Mouse (Mus musculus) midbrain, embryonic 10.5 days (tissue): ENCODE measurements around the gene Pld5. TPM values are rescaled to one million over a fixed set of nuclear protein-coding genes. Genes with fewer than 3 reads are reported as not detected.

ENCODE experiments used
- DNase-seq: peaks from one replicate; pipeline ENCODE4 v3.0.0-alpha.2; 2017; ENCODE audit warnings: low spot score
- H3K27ac ChIP-seq: fragments of 300-500 bp; sonication (generic); replicated peaks from 2 replicates; pipeline ENCODE4 v1.5.1; 2016; ENCODE audit warnings: mild to moderate bottlenecking
- H3K27me3 ChIP-seq: fragments of 300-500 bp; sonication (generic); 2 replicates; pipeline ENCODE4 v1.6.1; 2016; ENCODE audit warnings: low read depth, mild to moderate bottlenecking; ENCODE audit not compliant: poor library complexity, severe bottlenecking
- H3K36me3 ChIP-seq: fragments of 300-500 bp; sonication (generic); 2 replicates; pipeline ENCODE4 v1.6.1; 2016; ENCODE audit warnings: mild to moderate bottlenecking, moderate library complexity
- H3K4me1 ChIP-seq: fragments of 300-500 bp; sonication (generic); 2 replicates; pipeline ENCODE4 v1.6.1; 2016
- H3K4me3 ChIP-seq: fragments of 300-500 bp; sonication (generic); 2 replicates; pipeline ENCODE4 v1.5.1; 2016; ENCODE audit warnings: mild to moderate bottlenecking, moderate library complexity
- H3K9me3 ChIP-seq: fragments of 300-500 bp; sonication (generic); replicated peaks from 2 replicates; pipeline ENCODE4 v1.6.1; 2016; ENCODE audit warnings: mild to moderate bottlenecking
- WGBS: fragments of 180-500 bp; shearing (Covaris S2); methylation state at CpG from one replicate; pipeline ENCODE4 v1.1.7; 2016; 5-methylcytosine and 5-hydroxymethylcytosine counted together
- polyA plus RNA-seq: library from polyadenylated mRNA; unstranded; fragments of >200 nt; fragmentation: Nextera tagmentation; extraction: Ambion mirVana; gene quantifications from 2 replicates; pipeline ENCODE4 v1.2.1, GENCODE M21; 2016

Gene Pld5
- polyA plus RNA-seq, 1 experiment from 2014 or later, result 0.84 TPM

DNA sequence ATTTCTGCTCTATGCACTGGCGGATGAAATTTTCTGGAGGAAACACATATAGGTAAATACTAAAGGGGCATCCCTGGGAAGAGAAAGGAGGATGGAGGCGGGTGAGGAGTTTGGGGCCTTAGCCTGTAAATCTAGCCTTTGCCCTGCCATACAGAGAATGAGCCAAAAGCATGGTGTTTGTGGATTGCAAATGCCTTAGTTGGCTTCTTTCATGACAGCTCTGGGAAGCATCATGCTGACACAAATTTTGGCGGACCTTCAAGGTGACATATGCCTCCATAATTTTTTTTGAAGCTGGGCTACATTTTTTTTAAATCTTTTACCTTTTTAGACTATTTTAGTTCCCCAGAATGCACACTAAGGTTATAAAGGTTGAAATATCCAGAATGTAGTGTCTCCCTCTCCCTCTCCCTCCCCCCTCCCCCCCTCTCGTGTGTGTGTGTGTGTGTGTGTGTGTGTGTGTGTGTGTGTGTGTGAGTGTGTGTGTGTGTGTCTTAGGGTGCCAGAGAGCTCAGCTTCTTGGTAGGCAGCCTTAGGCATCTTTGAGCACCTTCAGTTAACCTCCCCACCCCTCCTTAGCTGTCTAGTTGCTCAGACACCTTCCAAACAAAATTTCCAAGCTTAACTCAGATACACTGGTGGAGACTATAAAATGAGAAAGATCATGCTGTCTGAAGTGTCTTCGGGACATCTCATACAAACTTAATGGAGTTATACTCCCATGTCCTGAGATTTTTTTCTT lies 307.9 kb downstream of the Pld5 start:
- DNase-seq, result no peak
- H3K36me3 ChIP-seq, result no peaks in the 10 kb centered on the region
- H3K4me3 ChIP-seq, result no peak overlapping the region
- H3K9me3 ChIP-seq, result no peaks in the 10 kb centered on the region
- 89% methylated on average over 5 of the region's 5 CpGs for WGBS
- H3K27ac ChIP-seq, result no peak overlapping the region
- no peaks in the 10 kb centered on the region for H3K4me1 ChIP-seq
- H3K27me3 ChIP-seq, result no peaks in the 10 kb centered on the region

DNA sequence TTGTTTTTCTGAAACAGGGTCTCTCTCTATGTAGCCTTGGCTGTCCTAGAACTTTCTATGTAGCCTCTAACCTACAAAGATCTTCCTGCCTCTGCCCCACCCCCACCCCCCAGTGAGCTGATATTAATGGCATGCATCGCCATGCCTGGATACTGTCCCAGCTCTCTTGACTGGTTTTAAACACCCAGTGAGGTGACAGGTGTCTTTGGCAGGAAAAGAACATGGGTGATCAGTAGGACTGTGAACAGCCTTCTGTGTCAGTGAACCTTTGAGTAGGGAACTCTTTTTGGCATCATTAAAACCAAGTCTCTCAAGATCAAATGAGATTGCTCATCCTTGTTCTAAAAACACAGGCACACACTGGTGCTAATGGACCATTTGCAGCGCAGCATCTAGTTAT lies 313.3 kb downstream of the Pld5 start:
- no peak overlapping the region for H3K4me3 ChIP-seq
- WGBS, result 93% methylated on average over 2 of the region's 2 CpGs
- no peaks in the 10 kb centered on the region for H3K27me3 ChIP-seq
- no peaks in the 10 kb centered on the region for H3K4me1 ChIP-seq
- no peaks in the 10 kb centered on the region for H3K36me3 ChIP-seq
- no peaks in the 10 kb centered on the region for H3K9me3 ChIP-seq
- no peak overlapping the region for H3K27ac ChIP-seq
- DNase-seq, result no peak

DNA sequence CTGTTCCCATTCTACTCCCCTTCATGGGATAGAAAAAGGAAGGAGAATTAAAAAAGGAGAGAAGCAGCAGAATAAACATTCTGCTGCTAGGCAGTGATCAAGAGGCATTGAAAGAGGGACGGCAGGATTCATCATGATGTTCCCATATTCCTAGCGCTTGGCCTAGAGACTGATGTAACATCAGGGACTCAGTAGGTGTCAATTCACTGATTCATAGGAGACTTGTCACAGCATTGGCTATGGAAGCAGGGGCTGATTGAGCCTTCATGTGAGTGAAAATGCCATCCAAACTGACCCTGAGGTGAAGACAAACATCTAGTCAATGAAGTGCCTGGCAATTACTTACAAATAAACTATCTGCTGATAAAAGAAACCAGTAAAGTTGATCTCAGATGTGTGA lies 324.3 kb downstream of the Pld5 start:
- H3K4me1 ChIP-seq, result no peaks in the 10 kb centered on the region
- 84% methylated on average over 2 of the region's 2 CpGs for WGBS
- DNase-seq, result no peak
- no peak overlapping the region for H3K4me3 ChIP-seq
- no peak overlapping the region for H3K27ac ChIP-seq
- H3K9me3 ChIP-seq, result no peaks in the 10 kb centered on the region
- H3K27me3 ChIP-seq, result no peaks in the 10 kb centered on the region
- H3K36me3 ChIP-seq, result no peaks in the 10 kb centered on the region

DNA sequence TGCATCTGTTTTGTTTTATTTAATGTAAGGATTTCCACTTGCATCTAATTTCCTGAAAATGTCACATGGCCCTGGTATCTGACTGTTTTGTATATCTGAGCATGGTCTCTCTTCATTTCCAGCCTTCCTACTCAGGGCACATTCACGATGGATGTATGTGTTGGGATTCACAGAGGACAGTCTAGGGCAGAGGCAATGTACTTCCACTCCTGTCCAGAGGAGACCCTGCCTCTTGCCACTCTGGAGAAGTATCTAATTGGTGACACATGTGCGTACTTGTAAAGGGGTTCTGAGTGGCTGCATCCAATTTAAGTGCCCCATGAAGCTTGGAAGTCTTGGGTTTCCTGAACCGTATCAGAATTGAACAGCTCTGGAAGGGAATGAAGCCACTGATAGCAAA lies 324.7 kb downstream of the Pld5 start:
- Histone ChIP-seq H3K9me3 (no peaks in the 10 kb centered on the region), H3K4me3 (no peak overlapping the region), H3K27me3 (no peaks in the 10 kb centered on the region), H3K27ac (no peak overlapping the region), H3K4me1 (no peaks in the 10 kb centered on the region), H3K36me3 (no peaks in the 10 kb centered on the region)
- no peak for DNase-seq
- WGBS, result 79% methylated on average over 3 of the region's 3 CpGs

DNA sequence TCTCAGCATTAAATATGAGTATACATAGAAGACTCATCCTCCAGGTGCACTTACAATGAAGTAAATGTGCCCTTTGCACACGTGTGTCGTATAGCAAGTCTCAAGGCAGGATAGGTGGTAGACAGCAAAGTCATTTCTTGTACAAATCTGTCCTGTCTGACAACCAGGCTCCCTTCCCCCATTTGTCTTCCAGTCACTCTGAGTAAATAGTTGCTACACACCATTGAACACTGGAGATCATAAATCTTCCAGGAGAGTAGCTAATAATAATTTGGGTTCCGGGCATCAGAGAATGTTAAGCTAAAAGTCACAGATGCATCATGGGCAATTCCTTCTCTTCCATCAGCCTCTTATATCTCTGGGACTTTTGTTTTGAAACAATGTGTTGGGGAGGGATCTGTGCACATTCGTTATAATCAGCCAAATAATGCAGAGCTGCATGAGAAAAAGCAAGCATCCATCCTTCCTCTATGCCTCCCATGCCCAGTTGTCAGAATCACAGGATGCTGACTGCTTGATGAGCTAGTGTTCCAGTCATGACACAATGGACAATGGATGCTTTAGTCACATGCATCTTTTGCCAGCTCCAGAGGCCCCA lies 328.3 kb downstream of the Pld5 start:
- no peaks in the 10 kb centered on the region for H3K9me3 ChIP-seq
- no peaks in the 10 kb centered on the region for H3K27me3 ChIP-seq
- no peak overlapping the region for H3K27ac ChIP-seq
- H3K36me3 ChIP-seq, result no peaks in the 10 kb centered on the region
- DNase-seq, result no peak
- H3K4me1 ChIP-seq, result no peaks in the 10 kb centered on the region
- 92% methylated on average over 4 of the region's 4 CpGs for WGBS
- no peak overlapping the region for H3K4me3 ChIP-seq

DNA sequence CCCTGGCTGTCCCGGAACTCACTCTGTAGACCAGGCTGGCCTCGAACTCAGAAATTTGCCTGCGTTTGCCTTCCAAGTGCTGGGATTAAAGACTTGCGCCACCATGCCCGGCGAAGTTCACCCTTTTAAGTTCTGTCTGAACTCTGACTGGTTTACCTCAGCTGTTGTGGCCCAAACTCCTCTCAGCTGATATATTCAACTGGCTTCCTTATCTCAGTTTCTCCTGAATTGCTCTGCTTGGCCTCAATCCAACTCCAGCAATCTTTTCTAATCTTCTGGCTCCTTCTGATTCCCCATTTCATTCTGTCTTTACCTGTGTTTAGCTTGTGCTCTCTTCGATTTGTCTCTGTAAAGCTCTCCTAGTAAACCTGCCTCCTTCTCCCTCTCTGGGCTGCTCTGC lies 331.9 kb downstream of the Pld5 start:
- Histone ChIP-seq H3K36me3 (no peaks in the 10 kb centered on the region), H3K4me1 (no peaks in the 10 kb centered on the region), H3K27me3 (no peaks in the 10 kb centered on the region), H3K27ac (no peak overlapping the region), H3K4me3 (no peak overlapping the region), H3K9me3 (no peaks in the 10 kb centered on the region)
- no peak for DNase-seq
- 94% methylated on average over 7 of the region's 7 CpGs for WGBS

DNA sequence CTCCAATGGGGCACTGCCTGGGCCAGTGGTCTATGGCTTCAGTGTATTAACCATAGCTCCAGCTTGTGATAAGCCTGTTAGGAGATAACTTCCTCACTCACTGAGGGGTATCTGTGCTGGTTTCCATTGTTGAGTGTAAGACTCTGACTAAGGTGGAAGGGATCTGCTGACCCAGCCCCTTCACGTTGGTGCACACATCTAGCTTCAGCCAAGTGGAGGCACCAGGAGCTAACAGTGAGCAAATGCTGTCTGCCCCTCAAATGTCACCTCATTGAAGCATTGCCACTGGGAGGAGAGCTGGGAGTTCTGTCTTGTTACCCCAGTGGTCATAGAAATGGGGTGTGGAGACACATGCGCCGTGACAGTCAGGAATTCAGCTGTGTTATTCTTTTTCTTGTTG lies 336.4 kb downstream of the Pld5 start:
- no peaks in the 10 kb centered on the region for H3K36me3 ChIP-seq
- H3K27me3 ChIP-seq, result no peaks in the 10 kb centered on the region
- WGBS, result 90% methylated on average over 3 of the region's 3 CpGs
- H3K27ac ChIP-seq, result no peak overlapping the region
- H3K4me3 ChIP-seq, result no peak overlapping the region
- no peaks in the 10 kb centered on the region for H3K4me1 ChIP-seq
- no peak for DNase-seq
- no peaks in the 10 kb centered on the region for H3K9me3 ChIP-seq

DNA sequence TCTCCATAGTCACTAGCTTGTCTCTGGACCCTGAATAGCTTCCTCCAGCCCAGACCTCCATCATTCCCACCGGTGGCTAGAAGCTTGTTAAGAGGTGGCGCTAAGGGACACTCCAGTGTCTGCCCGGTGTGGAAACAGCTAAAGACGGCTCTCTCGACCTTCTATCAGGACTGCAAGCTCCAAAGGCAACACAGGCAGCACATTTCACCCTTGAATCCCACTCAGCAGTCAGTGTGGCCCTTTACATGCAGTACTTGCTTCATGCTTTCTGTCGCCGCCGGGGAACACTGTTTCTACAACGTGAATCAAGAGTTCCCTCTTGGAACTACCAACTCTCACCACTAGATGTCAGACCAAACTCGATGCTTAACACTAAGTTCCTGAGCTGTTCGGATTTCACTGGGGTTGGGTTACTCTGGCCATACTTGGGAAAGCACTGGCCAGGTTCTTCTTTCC lies 338.8 kb downstream of the Pld5 start:
- 11% methylated on average over 11 of the region's 11 CpGs for WGBS
- Histone ChIP-seq H3K27me3 (no peaks in the 10 kb centered on the region), H3K36me3 (no peaks in the 10 kb centered on the region), H3K9me3 (no peaks in the 10 kb centered on the region), H3K27ac (no peak overlapping the region), H3K4me3 (peak overlapping the region; percentile 35), H3K4me1 (no peaks in the 10 kb centered on the region)
- peak; percentile 67 for DNase-seq

DNA sequence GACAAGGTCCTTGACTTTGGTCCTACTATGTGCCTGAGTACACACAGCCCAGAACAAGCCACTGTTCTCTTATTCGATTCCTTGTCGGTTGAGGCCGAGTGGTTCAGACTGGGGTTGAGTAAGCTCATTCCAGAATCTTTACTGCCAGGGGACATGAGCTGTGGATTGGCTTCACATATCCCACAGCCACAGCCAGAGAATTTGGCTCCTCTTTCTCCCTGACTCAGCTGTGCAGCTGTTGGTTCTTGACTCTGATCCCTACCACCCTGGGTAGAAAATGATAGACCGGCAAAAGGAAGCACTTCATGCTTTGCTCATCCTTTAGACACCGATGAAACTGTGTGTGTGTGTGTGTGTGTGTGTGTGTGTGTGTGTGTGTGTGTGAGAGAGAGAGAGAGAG lies 343.7 kb downstream of the Pld5 start:
- no peaks in the 10 kb centered on the region for H3K36me3 ChIP-seq
- H3K27ac ChIP-seq, result no peak overlapping the region
- 94% methylated on average over 5 of the region's 5 CpGs for WGBS
- no peak for DNase-seq
- no peaks in the 10 kb centered on the region for H3K27me3 ChIP-seq
- no peaks in the 10 kb centered on the region for H3K4me1 ChIP-seq
- H3K4me3 ChIP-seq, result no peak overlapping the region
- H3K9me3 ChIP-seq, result no peaks in the 10 kb centered on the region

DNA sequence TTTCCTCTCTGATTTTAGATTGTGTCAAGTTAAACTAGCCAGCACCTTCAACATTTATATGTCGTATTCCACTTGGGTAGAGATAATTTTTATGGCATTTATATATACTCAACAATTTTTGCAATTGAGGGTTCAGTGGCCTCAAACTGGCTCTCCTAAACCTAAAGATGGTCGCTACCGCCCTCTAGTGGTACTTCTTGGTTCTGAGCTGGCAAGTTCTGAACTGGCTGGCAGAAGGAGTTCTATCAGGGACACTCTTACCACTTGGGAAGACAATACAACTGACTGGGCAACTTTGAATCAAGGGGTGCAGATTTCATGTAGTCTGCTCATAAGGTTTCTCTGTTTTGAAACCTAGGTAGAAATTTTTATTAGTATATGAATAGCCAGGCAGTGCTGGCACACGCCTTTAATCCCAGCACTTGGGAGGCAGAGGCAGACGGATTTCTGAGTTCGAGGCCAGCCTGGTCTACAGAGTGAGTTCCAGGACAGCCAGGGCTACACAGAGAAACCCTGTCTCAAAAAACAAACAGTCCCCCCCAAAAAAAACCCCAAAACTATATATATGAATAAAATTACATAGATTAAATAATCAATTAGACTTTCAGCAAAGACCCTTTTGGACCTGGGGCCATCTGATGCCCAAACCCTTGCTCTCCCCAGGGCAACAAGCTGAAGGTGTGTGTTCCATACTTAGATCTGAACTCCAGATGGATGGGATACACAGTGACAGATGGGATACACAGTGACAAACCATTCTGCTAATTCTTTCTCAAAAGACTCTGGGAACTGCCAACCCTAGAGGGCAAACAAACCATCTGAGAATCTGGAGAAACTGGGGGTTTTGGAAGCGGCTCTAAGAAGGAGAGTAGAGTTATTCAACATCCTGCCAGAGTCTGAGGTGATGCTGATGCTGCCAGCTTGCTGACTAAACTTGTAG lies 351.0 kb downstream of the Pld5 start:
- 53% methylated on average over 7 of the region's 7 CpGs for WGBS
- no peak overlapping the region for H3K4me3 ChIP-seq
- H3K27ac ChIP-seq, result no peak overlapping the region
- H3K27me3 ChIP-seq, result no peaks in the 10 kb centered on the region
- no peaks in the 10 kb centered on the region for H3K36me3 ChIP-seq
- no peaks in the 10 kb centered on the region for H3K4me1 ChIP-seq
- DNase-seq, result peak; percentile 52
- H3K9me3 ChIP-seq, result no peaks in the 10 kb centered on the region

DNA sequence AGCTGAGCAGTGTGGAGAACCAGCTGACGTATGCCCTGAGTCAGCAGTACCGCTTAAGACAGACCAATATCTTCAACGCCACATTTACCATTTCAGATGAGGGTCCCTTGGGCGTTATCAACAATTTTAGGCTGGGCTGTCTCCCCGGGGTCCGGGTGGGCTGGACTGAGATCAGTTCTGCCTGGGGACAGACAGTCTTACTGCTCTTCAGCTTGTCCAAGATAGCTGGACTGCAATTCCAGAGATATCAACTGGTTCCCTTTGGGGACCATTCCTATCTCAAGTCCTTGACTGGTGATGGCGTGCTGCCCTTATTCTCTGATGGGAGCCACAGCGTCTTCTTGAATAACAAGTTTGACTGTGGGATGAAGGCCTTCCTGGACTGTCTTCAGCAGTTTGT lies 354.0 kb downstream of the Pld5 start:
- no peaks in the 10 kb centered on the region for H3K9me3 ChIP-seq
- H3K27ac ChIP-seq, result no peak overlapping the region
- no peak overlapping the region for H3K4me3 ChIP-seq
- no peak for DNase-seq
- no peaks in the 10 kb centered on the region for H3K4me1 ChIP-seq
- no peaks in the 10 kb centered on the region for H3K36me3 ChIP-seq
- H3K27me3 ChIP-seq, result no peaks in the 10 kb centered on the region
- 91% methylated on average over 8 of the region's 8 CpGs for WGBS

DNA sequence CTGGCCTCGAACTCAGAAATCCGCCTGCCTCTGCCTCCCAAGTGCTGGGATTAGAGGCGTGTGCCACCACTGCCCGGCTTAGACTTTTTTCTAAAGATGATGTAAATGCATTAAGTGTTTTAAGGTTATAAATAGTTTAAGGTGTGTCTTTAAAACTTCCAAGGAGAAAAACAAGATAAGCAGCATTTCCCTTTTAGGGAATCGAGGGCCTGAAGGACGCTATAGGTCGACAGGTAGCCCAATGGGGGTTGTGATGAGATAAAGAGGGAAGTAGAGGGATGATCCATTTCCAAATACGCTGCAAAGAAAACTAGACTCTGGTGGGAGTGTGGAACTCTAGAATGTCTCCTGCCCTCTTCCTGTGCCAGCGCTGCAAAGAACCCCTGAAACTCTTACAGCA lies 355.1 kb downstream of the Pld5 start, which contains the start of gene Gm38100:
TSS of gene Gm38100 (plus strand) at position 301 of the 400 bp plus-strand sequence.
- H3K9me3 ChIP-seq, result no peaks in the 10 kb centered on the region
- 90% methylated on average over 9 of the region's 9 CpGs for WGBS
- H3K27me3 ChIP-seq, result no peaks in the 10 kb centered on the region
- H3K4me1 ChIP-seq, result no peaks in the 10 kb centered on the region
- no peak within 1 kb of the TSS for H3K4me3 ChIP-seq
- no peak within 1 kb of the TSS for H3K27ac ChIP-seq
- no peaks in the 10 kb centered on the region for H3K36me3 ChIP-seq
- no peak for DNase-seq
